Mouse (Mus musculus): Measurements from ENCODE around the gene Npnt. TPM values are rescaled to one million over a fixed set of nuclear protein-coding genes. Genes with fewer than 3 reads are reported as not detected.

Npnt gene
- 22.5 and 24.0 TPM in 2 replicates for polyA plus RNA-seq (2012; rRNA removed)

- Histone ChIP-seq H3K4me1 (ENCODE audit: control insufficient read depth, insufficient read depth, low read length) (no peaks in the 10 kb centered on the region), H3K27ac (ENCODE audit: insufficient read depth, low read length) (no peak within 1 kb of the TSS), H3K4me3 (ENCODE audit: insufficient read depth, low read length) (peak within 1 kb of the TSS; percentile 51)
- no peak for TF ChIP-seq CTCF (IDR thresholded peaks at IDR 0.05; ENCODE audit: extremely low read depth, insufficient read depth, low read length)
- TF ChIP-seq POLR2A (IDR thresholded peaks at IDR 0.05; ENCODE audit: extremely low read depth, insufficient read depth, low read length) = no peak
These were observed at the start of gene Npnt for GRCm38 (mm10) chr3:132949791-132950528. Gene Npnt, minus strand, starts transcription at chr3:132950291.

DNA sequence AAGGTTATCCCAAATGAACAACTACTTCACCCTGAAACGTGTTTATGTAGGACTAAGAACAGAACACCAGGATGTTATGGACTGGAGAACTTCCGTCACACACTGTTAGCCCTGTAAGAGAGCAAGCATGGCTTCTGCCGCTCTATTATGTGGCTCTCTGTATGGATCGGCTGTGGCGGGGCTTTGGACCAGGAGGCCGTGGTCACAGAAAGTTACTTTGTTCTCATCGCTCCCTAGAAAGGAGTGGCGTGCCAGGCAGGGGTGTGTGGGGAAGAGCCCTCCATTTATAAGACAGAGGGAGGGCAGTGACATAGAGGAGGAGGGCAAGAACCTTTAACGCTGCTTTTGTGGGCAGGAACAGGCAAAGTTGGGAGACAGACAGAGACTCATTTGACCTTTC lies 46.2 kb upstream of the Npnt start:
- Histone ChIP-seq H3K27ac (ENCODE audit: insufficient read depth, low read length) (no peak overlapping the region), H3K4me1 (ENCODE audit: control insufficient read depth, insufficient read depth, low read length) (no peaks in the 10 kb centered on the region), H3K4me3 (ENCODE audit: insufficient read depth, low read length) (no peak overlapping the region)
- no peak for TF ChIP-seq CTCF (IDR thresholded peaks at IDR 0.05; ENCODE audit: extremely low read depth, insufficient read depth, low read length)
- TF ChIP-seq POLR2A (IDR thresholded peaks at IDR 0.05; ENCODE audit: extremely low read depth, insufficient read depth, low read length) = no peak

- Histone ChIP-seq H3K4me3 (ENCODE audit: insufficient read depth, low read length) (no peak overlapping the region), H3K4me1 (ENCODE audit: control insufficient read depth, insufficient read depth, low read length) (no peaks in the 10 kb centered on the region), H3K27ac (ENCODE audit: insufficient read depth, low read length) (no peak overlapping the region)
- TF ChIP-seq POLR2A (IDR thresholded peaks at IDR 0.05; ENCODE audit: extremely low read depth, insufficient read depth, low read length) = no peak
- no peak for TF ChIP-seq CTCF (IDR thresholded peaks at IDR 0.05; ENCODE audit: extremely low read depth, insufficient read depth, low read length)
These were observed 45.8 kb upstream of the Npnt start for GRCm38 (mm10) chr3:132995904-132996267.

DNA sequence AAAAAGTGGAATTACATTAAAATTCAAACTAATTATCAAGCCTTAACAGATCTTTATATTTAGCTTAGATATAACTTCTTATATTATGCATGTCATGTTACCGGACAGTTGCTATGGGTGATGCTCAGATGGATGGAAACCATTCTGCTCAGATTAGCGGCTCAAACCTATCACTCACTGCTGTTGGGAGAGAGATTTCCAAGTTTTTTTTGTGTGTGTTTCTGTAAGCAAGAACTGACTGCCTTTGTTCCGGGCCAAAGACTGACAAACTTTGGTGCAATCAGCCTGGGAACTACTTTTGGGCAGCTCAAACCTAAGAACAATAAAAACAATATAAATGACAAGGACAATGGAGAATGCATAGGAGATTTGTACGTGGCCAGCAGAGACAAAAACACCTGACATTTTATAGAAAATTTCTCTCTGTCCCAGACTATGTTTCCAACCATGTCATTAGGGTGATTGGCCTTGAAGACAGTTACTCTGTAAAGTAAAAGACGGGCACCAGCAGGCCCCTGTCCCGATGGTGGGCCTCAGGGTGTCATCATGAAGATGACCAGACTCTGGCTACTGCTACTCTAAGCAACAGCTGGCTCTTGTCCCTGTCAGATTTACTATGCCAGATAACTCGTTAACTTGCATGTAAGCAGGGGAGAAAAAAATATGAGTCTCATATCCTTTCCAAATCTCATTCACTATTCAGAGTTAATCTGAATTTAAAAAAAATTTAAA lies 45.2 kb upstream of the Npnt start:
- no peaks in the 10 kb centered on the region for H3K4me1 ChIP-seq (ENCODE audit: control insufficient read depth, insufficient read depth, low read length)
- TF ChIP-seq POLR2A (IDR thresholded peaks at IDR 0.05; ENCODE audit: extremely low read depth, insufficient read depth, low read length) = no peak
- no peak for TF ChIP-seq CTCF (IDR thresholded peaks at IDR 0.05; ENCODE audit: extremely low read depth, insufficient read depth, low read length)
- H3K27ac ChIP-seq (ENCODE audit: insufficient read depth, low read length) = no peak overlapping the region
- no peak overlapping the region for H3K4me3 ChIP-seq (ENCODE audit: insufficient read depth, low read length)

DNA sequence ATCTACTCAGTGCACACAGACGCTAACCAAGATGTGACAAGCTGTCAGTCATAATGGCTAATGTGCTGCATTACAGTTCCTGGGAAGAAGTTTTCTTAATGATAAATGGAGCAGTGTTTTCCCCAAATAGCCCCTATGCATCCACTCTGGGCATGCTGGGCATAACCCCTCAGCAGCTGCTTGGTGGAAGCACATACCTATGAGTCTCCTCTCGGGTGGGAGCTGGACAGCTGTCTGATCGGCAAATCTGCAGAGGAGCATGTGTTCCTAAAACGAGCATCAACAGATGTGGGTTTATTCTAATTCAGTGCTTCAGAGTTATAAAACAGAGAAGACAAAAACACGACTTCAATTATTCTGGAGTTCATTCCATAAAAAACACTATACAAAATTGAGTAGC lies 36.1 kb upstream of the Npnt start:
- Histone ChIP-seq H3K4me3 (ENCODE audit: insufficient read depth, low read length) (no peak overlapping the region), H3K4me1 (ENCODE audit: control insufficient read depth, insufficient read depth, low read length) (no peaks in the 10 kb centered on the region), H3K27ac (ENCODE audit: insufficient read depth, low read length) (no peak overlapping the region)
- no peak for TF ChIP-seq CTCF (IDR thresholded peaks at IDR 0.05; ENCODE audit: extremely low read depth, insufficient read depth, low read length)
- no peak for TF ChIP-seq POLR2A (IDR thresholded peaks at IDR 0.05; ENCODE audit: extremely low read depth, insufficient read depth, low read length)

DNA sequence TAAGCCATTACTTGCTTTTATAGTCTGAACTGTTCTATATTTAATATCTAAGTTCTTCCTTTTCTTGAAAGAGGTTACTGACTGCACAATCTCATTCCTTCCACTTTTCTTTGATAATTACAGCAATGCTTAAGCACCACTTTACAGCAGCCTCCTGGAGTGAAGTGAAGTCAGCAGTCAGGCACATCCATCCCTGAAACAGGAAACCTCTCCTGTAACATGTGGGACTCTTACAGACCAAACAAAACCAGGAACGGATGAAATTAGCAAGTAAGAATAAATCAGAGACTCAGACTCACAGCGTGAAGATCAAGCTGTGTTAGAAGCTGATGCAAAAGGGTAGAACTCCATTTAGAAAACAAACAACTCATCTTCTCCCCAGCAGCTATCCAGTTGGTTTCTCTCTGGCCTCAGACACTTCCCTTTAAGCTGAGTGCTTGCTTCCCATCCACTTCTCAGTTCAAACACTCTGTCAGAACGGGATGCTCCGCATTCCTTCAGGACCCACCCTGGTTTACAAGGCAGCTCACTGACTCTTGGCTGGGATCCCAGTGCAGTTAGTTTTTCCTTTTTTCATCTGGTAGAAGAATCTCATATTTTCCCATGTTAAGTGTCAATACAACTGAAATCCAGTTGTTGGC lies 33.9 kb upstream of the Npnt start:
- H3K27ac ChIP-seq (ENCODE audit: insufficient read depth, low read length) = no peak overlapping the region
- no peak for TF ChIP-seq POLR2A (IDR thresholded peaks at IDR 0.05; ENCODE audit: extremely low read depth, insufficient read depth, low read length)
- TF ChIP-seq CTCF (IDR thresholded peaks at IDR 0.05; ENCODE audit: extremely low read depth, insufficient read depth, low read length) = no peak

GRCm38 (mm10) chr3:132981968-132982367 lies 31.9 kb upstream of the Npnt start:
- no peak overlapping the region for H3K4me3 ChIP-seq (ENCODE audit: insufficient read depth, low read length)
- no peak overlapping the region for H3K27ac ChIP-seq (ENCODE audit: insufficient read depth, low read length)
- TF ChIP-seq POLR2A (IDR thresholded peaks at IDR 0.05; ENCODE audit: extremely low read depth, insufficient read depth, low read length) (no peak), CTCF (IDR thresholded peaks at IDR 0.05; ENCODE audit: extremely low read depth, insufficient read depth, low read length) (no peak)
- H3K4me1 ChIP-seq (ENCODE audit: control insufficient read depth, insufficient read depth, low read length) = no peaks in the 10 kb centered on the region

More for the DNA sequence above, 33.9 kb upstream of the Npnt start:
- no peaks in the 10 kb centered on the region for H3K4me1 ChIP-seq (ENCODE audit: control insufficient read depth, insufficient read depth, low read length)
- no peak overlapping the region for H3K4me3 ChIP-seq (ENCODE audit: insufficient read depth, low read length)

DNA sequence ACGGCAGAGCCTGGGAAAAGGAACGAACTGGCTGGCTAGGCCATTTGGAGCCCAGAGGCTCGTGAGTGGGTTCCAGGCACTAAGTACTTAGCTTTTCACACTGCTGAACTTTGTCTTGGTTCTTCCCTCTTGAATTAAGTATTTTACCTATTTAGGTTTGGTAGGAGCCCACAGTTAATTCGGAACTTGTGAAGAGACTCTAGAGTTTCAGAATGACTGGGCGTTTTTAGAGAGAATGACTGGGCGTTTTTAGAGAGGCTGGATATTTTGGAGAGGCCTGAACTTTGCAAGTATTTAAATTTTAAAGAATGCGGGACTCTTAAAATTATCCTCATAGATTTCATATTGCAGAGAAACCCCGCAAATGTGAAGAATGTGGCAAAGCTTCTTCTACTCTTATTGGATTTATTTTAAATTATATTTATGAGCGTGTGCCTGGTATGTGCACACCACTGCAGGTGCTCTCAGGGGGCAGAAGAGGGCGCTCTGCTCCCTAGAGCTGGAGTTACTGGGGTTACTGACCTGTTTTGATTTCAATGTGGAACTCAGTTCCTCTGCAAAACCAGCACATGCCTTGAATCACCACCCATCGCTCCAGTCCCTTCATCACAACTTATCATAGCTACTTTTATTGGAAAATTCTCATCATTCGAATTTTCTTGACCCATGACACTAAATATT lies 29.8 kb upstream of the Npnt start:
- no peak for TF ChIP-seq POLR2A (IDR thresholded peaks at IDR 0.05; ENCODE audit: extremely low read depth, insufficient read depth, low read length)
- Histone ChIP-seq H3K4me3 (ENCODE audit: insufficient read depth, low read length) (no peak overlapping the region), H3K4me1 (ENCODE audit: control insufficient read depth, insufficient read depth, low read length) (no peaks in the 10 kb centered on the region), H3K27ac (ENCODE audit: insufficient read depth, low read length) (no peak overlapping the region)

DNA sequence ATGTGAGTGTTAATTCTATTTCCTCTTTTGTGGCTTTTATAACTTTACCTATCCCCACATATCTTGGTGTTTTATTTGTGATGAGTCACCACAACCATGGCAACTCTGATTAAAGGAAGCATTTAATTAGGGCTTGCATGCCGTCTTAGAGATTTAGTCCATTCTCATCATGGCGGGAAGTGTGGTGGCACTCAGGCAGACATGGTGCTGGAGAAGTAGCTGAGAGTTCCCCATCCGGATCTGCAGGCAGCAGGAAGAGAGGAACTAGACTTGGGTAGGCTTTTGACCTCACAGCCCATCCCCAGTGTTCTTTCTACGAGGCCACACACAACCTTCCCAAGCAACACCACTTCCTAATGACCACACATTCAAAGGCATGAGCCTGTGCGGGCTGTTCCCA lies 16.2 kb upstream of the Npnt start:
- Histone ChIP-seq H3K27ac (ENCODE audit: insufficient read depth, low read length) (no peak overlapping the region), H3K4me1 (ENCODE audit: control insufficient read depth, insufficient read depth, low read length) (no peaks in the 10 kb centered on the region), H3K4me3 (ENCODE audit: insufficient read depth, low read length) (no peak overlapping the region)
- no peak for TF ChIP-seq CTCF (IDR thresholded peaks at IDR 0.05; ENCODE audit: extremely low read depth, insufficient read depth, low read length)
- no peak for TF ChIP-seq POLR2A (IDR thresholded peaks at IDR 0.05; ENCODE audit: extremely low read depth, insufficient read depth, low read length)

Measured in cortical plate, adult 2 months (tissue).